Comparison of ENCODE assay signal across 9 mouse cellular contexts in the genomic region with DNA sequence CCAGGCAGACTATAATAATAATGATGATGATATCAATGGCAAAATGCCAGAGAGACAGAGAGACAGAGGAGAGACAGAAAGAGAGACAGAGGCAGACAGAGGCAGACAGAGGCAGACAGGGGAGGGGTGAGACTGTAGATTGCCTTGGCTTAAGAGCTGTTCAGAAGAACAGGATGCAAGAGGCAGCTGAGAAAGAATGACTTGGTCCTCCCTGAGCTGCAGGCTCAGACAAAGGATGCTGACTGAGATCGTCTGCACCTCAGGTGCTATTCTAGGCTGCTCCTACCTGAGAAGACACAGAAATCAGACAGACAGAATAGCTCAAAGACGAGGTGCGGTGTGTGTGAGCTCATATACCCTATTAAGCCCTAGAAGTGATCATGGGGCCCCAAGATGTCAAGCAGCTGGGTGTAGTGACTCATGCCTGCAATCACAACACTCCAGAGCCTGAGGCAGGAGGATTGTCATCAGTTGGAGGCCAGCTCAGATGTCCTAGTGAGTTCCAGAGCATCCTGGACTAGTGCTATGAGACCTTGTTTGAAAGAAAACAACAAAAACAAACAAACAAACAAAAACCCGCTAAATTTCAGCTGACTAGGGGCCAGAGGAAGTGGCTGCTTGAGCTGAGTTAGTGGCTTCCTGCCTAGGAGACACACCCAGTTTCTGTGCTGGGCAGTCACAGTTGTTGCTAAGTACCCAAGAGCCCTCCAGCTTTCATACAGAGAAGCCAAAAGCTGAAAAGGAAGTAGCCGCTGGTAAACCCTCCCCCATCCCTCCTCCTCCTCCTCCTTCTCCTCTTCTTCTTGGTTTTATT. TPM values are rescaled to one million over a fixed set of nuclear protein-coding genes. Genes with fewer than 3 reads are reported as not detected.
DNase-seq lines count a peak whose midpoint lies in the region; ATAC-seq lines count a peak whose summit lies in the region.
"Had no signal": no experiment of that assay in that cellular context is flagged by ENCODE, and none has a peak within 500 bp of the region (broad histone marks: within the 10 kb centered on the region; RNA-seq: fewer than 3 reads in every experiment).

No protein-coding gene starts in this region.

- ATAC-seq in monocyte, adult 5-6 weeks (replicated peaks; ENCODE audit: insufficient number of reproducible peaks, low FRiP score, low TSS enrichment, poor library complexity, severe bottlenecking): peak; percentile 82

- DNase-seq in adrenal gland, postnatal 14 days: peak; percentile 33
- no peak for DNase-seq in adrenal gland, postnatal 25 days
- DNase-seq in ES-CJ7 (ENCODE audit: low read depth, low spot score): peak; percentile 38
- peak; percentile 75 to 81 for DNase-seq in heart, adult 9 months (ENCODE audit: low spot score in 2 of 2)
- peak; percentile 52 to 64 for DNase-seq in kidney, postnatal 36 days
- DNase-seq in Muller cell, postnatal 12 days (ENCODE audit: inconsistent ontology term): no peak
- DNase-seq in cerebellum, adult 8-10 months: no peak

RNA-seq across cellular contexts. Expression of gene Cdc42, which starts 10.0 kb away (rescaled TPM):
- total RNA-seq in adrenal gland, postnatal 14 days (2021): 355 and 372 TPM in 2 replicates
- 429 and 434 TPM in 2 replicates for total RNA-seq in adrenal gland, postnatal 25 days (2021)
- total RNA-seq in monocyte, adult 5-6 weeks (2017): 966 to 1,065 TPM (median 980 TPM) in 3 replicates

RNA-seq across cellular contexts. Expression of gene Cela3a, which starts 42.1 kb away (rescaled TPM):
- not detected in 2 replicates for total RNA-seq in adrenal gland, postnatal 14 days (2021)
- not detected in 2 replicates for total RNA-seq in adrenal gland, postnatal 25 days (2021)
- total RNA-seq in monocyte, adult 5-6 weeks (2017): not detected in 3 replicates
- total RNA-seq: left cerebral cortex, postnatal 25 days had no signal

Comparison
In these comparisons a context has a peak if more than half of its experiments do, and no peak if none do; other contexts are left out.
1. DNase-seq: peak in adrenal gland, postnatal 14 days (single experiment), ES-CJ7 (single experiment), heart, adult 9 months (2 of 2) and kidney, postnatal 36 days (2 of 2); none in adrenal gland, postnatal 25 days (single experiment), Muller cell, postnatal 12 days (single experiment) and cerebellum, adult 8-10 months (single experiment).